Mouse (Mus musculus): ENCODE measurements around the gene Rfx7.
"Not testable (repeated sequence)": the region's sequence is repeated elsewhere in the genome, so short reads cannot be mapped to it uniquely, and the experiment has no call there.

Gene Rfx7

DNA sequence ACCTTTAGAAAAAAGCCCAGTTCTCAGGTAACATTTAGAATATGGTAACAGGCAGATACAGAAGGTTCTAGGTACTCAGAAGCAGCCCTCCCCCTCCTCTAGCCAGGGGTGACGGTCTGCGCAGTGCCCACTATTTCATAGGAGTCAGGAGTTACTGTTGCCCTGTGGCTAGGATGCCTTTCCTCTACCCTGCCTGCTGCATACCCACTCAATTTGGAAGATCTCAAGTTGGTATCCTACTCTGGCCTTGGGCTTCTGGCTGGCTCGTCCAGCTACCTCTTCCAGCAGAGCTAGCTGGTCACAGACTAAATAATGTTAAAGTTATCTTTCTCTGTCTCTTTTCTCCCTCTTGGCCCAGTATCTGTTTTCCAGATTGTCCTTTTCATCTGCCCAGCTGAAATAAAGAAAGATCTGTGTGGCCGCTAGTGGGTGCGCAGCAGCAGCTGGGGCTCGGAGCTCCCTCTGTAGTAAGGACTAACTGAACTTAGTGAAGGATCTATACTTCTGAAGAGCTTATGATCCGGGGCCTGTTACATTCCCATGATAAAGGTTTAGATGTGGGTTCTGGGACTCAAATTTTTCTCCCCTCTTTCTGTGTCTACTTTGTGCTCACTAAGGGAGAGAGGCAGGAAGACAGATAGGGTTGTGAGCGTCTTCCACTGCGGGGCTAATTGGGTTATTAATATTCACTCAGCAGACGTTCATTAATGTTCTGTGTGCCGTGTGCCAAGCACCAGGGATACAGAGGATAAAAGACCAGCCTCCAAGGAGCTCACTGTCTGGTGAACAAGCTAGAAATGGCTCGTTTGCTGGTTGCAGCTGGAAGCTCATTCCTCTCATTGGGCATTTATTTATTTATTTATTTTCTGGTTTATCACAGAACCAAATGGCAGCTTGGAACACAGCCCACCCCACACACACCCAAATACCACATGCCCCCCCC lies 132.6 kb downstream of the Rfx7 start:
- no peak for DNase-seq (ENCODE audit: low spot score)

DNA sequence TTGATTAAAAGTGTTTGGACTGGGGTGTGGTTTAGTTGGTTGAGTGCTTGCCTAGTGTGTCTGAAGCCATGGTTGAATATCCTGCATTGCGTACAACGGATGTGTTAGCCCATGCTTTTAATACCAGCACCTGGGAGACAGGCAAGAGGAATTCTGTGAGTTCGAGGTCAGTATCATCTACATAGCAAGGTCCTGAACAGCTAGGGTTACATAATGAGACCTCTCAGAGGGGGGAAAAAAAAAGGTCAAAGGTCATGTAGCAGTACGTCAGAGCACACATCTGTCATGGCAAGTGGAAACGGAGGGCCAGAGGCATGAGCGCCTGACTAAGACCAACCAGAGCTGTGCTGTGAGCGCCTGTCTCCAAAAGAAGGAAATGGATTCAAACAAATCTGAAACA lies 133.5 kb downstream of the Rfx7 start:
- no peak for DNase-seq (ENCODE audit: low spot score)

- DNase-seq (ENCODE audit: low spot score): not testable (repeated sequence)
Measured at GRCm38 (mm10) chr9:72666352-72667021, 134.4 kb downstream of the Rfx7 start.

DNA sequence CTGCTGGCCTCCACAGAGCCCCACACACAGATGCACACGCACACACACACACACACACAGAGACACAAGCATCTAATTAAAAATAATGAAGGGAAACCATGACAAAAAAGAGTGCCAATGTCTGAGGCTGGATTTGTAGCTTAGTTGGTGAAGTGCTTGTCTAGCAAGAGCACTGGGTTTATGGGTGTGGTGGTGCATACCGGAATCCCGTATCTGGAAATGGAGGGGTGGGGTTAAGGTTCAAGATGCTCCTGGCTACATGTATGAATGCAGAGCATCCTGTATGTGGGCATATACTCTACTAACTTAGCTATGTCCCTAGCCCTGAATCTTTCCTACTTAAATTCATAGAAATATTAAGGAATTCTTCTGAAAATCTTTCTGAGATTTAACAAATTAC lies 135.1 kb downstream of the Rfx7 start:
- no peak for DNase-seq (ENCODE audit: low spot score)

DNA sequence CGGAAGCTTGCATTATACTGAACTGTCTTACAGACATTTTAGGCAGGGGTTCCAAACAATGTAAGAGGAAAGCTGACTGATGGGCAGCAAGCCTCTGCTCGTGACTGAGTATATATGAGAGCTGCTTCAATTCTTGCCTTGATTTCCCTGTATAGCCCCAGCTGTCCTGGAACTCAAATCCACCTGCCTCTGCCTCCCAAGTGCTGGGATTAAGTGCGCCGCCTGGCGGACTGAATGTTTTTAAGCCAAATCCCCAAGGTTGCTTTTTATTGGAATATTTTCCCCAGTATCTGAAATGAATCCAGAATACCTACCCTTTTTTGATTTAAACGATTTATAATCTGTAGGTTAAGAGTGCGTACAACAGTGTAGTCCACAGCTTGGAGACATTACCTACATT lies 137.3 kb downstream of the Rfx7 start:
- no peak for DNase-seq (ENCODE audit: low spot score)

DNA sequence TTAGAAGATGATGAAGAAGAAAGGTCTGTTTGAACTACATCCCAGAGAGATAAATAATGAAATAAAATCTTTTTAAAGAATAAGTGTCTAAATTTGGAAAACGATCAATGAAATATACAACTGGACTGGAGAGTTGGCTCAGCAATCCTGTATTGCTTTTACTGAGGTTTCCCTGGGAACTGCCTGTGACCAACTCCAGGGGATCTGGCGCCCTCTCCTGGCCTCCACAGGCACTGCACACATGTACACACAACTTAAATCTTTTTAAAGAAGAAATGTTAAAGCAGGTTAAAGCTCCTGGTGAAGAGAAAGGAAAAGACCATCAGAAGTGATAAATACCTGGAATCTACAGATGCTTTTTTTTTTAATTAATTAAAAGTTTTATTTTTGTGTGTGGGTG lies 140.3 kb downstream of the Rfx7 start:
- peak; percentile 73 for DNase-seq (ENCODE audit: low spot score)
